Mouse (Mus musculus) heart, adult 2 months (tissue): ENCODE results near the gene Nabp1.

ENCODE experiments used
- CTCF ChIP-seq: fragments of 200-600 bp; IDR thresholded peaks from 2 replicates; pipeline ENCODE4 v1.8.1; 2022; ENCODE audit warnings: antibody characterized with exemption, mild to moderate bottlenecking, moderate library complexity
- EP300 ChIP-seq: fragments of 200-500 bp; IDR thresholded peaks from 2 replicates; pipeline ENCODE4 v1.6.1; 2011; ENCODE audit warnings: low read depth, low read length, control low read depth; ENCODE audit not compliant: insufficient read depth
- POLR2A ChIP-seq: fragments of 200-500 bp; IDR thresholded peaks from 2 replicates; pipeline ENCODE4 v1.6.1; 2011; ENCODE audit warnings: mild to moderate bottlenecking, low read depth, low read length, control low read depth; ENCODE audit not compliant: insufficient read depth

DNA sequence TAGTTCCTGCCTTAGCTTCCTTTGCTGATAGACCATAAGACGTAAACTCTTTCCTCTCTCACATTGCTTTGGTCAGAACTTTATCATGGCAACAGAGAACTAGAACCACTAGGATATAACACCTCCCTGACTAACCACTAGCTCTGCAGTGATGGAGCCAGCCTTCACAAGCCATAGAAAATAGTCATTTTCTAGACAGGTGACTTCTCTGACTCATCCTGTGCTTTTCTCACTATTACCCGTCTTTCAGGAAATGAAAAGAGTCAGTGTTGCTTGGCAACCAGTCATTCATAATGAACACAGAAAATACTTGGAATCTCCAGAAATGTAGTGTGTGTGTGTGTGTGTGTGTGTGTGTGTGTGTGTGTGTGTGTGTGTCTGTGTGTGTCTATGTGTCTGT, 29.4 kb downstream of the Nabp1 start:
- TF ChIP-seq CTCF (no peak), POLR2A (no peak), EP300 (no peak)
